Mouse (Mus musculus) heart, postnatal 0 days (tissue): Measurements from ENCODE around the gene Slc44a5.

Source experiments
- CTCF ChIP-seq: IDR thresholded peaks from 2 replicates; pipeline ENCODE4 v1.5.1; 2016; ENCODE audit warnings: antibody characterized with exemption, control low read depth, low read depth
- EP300 ChIP-seq: IDR thresholded peaks from 2 replicates; pipeline ENCODE4 v1.6.1; 2016; ENCODE audit warnings: antibody characterized with exemption, low read depth

GRCm38 (mm10) chr3:154122531-154122930 is 149.3 kb downstream of the Slc44a5 start:
- TF ChIP-seq EP300 = no peak
- TF ChIP-seq CTCF = no peak
